Mouse (Mus musculus): ENCODE measurements around the gene Adtrp. TPM values are rescaled to one million over a fixed set of nuclear protein-coding genes. Genes with fewer than 3 reads are reported as not detected.

The Adtrp gene
- polyA plus RNA-seq, 1 experiment from 2014 or later = 0.72 TPM

- H3K27ac ChIP-seq (ENCODE audit: low read length) = no peak overlapping the region
- no peaks in the 10 kb centered on the region for H3K27me3 ChIP-seq (ENCODE audit: control insufficient read depth, insufficient read depth, low read length)
- ATAC-seq (ENCODE audit: insufficient number of reproducible peaks, insufficient read depth, low FRiP score, low read depth) = no peak
- no peak overlapping the region for H3K4me3 ChIP-seq (ENCODE audit: low read depth, low read length)
- no peaks in the 10 kb centered on the region for H3K4me1 ChIP-seq (ENCODE audit: control insufficient read depth, insufficient read depth, low read length)
- WGBS = 21% methylated on average over 5 of the region's 5 CpGs
- H3K36me3 ChIP-seq (ENCODE audit: control insufficient read depth, insufficient read depth, low read length) = no peaks in the 10 kb centered on the region
- H3K9me3 ChIP-seq (ENCODE audit: control insufficient read depth, low read depth, low read length) = no peaks in the 10 kb centered on the region
- H3K9ac ChIP-seq (replicated peaks; ENCODE audit: low read depth, low read length) = no peak overlapping the region
- no peak overlapping the region for H3K4me2 ChIP-seq (replicated peaks; ENCODE audit: low read depth, low read length)
These were observed 25.4 kb downstream of the Adtrp start for GRCm38 (mm10) chr13:41822091-41822490.

DNA sequence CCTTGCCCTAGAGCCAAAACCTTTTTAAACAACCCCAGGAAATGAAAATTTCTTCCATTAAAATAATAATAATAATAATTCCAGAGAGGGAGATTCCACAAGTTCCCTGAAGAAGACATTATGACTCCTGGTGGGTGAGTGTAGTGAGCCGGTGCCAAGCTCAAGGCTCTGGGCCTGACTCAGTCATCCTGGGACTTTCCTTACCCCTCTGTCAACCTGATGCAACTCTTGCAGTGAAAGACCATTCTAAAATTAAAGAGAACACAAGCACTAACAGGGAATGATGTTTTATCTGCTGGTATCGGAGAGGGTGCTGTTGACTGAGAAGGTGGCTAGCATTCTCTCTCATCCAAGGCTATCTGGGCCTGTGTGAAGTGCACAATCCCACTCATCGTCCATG is 26.5 kb downstream of the Adtrp start:
- no peak for ATAC-seq (ENCODE audit: insufficient number of reproducible peaks, insufficient read depth, low FRiP score, low read depth)
- Histone ChIP-seq H3K4me1 (ENCODE audit: control insufficient read depth, insufficient read depth, low read length) (no peaks in the 10 kb centered on the region), H3K27ac (ENCODE audit: low read length) (no peak overlapping the region), H3K4me2 (replicated peaks; ENCODE audit: low read depth, low read length) (no peak overlapping the region), H3K27me3 (ENCODE audit: control insufficient read depth, insufficient read depth, low read length) (no peaks in the 10 kb centered on the region), H3K9ac (replicated peaks; ENCODE audit: low read depth, low read length) (no peak overlapping the region), H3K36me3 (ENCODE audit: control insufficient read depth, insufficient read depth, low read length) (no peaks in the 10 kb centered on the region), H3K4me3 (ENCODE audit: low read depth, low read length) (no peak overlapping the region), H3K9me3 (ENCODE audit: control insufficient read depth, low read depth, low read length) (no peaks in the 10 kb centered on the region)
- 81% methylated on average over 3 of the region's 3 CpGs for WGBS

DNA sequence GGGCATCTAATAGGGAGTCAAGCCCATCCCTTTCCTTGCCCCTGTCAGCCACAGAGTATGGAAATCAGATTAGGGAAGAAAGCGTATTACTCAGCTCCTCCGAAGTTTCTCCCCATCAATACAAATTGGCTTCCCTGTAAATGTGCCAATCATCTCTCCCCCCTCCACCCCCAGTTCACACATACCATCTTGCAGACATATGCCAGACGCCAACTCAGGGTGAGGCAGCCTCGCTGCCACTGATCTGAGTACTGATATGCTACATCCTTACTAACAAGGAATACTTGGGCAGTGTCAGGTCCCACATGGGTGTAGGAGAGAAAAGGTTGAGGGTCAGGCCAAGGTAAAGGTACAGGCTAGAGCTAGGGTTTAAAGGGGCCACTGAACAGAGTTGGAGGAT is 27.6 kb downstream of the Adtrp start:
- H3K4me1 ChIP-seq (ENCODE audit: control insufficient read depth, insufficient read depth, low read length) = no peaks in the 10 kb centered on the region
- H3K27ac ChIP-seq (ENCODE audit: low read length) = no peak overlapping the region
- no peaks in the 10 kb centered on the region for H3K27me3 ChIP-seq (ENCODE audit: control insufficient read depth, insufficient read depth, low read length)
- ATAC-seq (ENCODE audit: insufficient number of reproducible peaks, insufficient read depth, low FRiP score, low read depth) = no peak
- H3K4me3 ChIP-seq (ENCODE audit: low read depth, low read length) = no peak overlapping the region
- no peak overlapping the region for H3K4me2 ChIP-seq (replicated peaks; ENCODE audit: low read depth, low read length)
- H3K9me3 ChIP-seq (ENCODE audit: control insufficient read depth, low read depth, low read length) = no peaks in the 10 kb centered on the region
- H3K36me3 ChIP-seq (ENCODE audit: control insufficient read depth, insufficient read depth, low read length) = no peaks in the 10 kb centered on the region
- 73% methylated on average over 4 of the region's 4 CpGs for WGBS
- no peak overlapping the region for H3K9ac ChIP-seq (replicated peaks; ENCODE audit: low read depth, low read length)

DNA sequence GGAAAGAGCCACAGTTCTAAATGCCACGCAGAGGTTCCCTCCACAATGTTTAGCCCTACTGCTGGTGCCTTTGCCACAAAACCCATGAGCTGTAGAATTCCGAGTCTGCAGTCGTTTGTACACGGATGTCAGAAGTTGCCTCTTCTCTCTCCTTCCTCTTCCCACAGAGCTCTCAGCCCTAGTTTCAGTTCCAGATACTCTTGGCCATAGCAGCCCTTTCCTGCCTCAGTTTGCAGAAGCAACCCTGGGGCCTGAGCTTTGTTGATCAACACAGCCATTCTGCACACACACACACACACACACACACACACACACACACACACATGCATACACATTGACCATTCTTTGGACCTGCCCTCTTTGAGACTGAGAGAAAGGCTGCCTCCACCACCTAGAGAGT is 28.0 kb downstream of the Adtrp start:
- no peak overlapping the region for H3K27ac ChIP-seq (ENCODE audit: low read length)
- no peaks in the 10 kb centered on the region for H3K36me3 ChIP-seq (ENCODE audit: control insufficient read depth, insufficient read depth, low read length)
- no peaks in the 10 kb centered on the region for H3K27me3 ChIP-seq (ENCODE audit: control insufficient read depth, insufficient read depth, low read length)
- 80% methylated on average over 4 of the region's 4 CpGs for WGBS
- H3K4me3 ChIP-seq (ENCODE audit: low read depth, low read length) = no peak overlapping the region
- H3K4me1 ChIP-seq (ENCODE audit: control insufficient read depth, insufficient read depth, low read length) = no peaks in the 10 kb centered on the region
- ATAC-seq (ENCODE audit: insufficient number of reproducible peaks, insufficient read depth, low FRiP score, low read depth) = no peak
- no peak overlapping the region for H3K4me2 ChIP-seq (replicated peaks; ENCODE audit: low read depth, low read length)
- no peaks in the 10 kb centered on the region for H3K9me3 ChIP-seq (ENCODE audit: control insufficient read depth, low read depth, low read length)
- no peak overlapping the region for H3K9ac ChIP-seq (replicated peaks; ENCODE audit: low read depth, low read length)

GRCm38 (mm10) chr13:41817583-41817982 is 29.9 kb downstream of the Adtrp start:
- Histone ChIP-seq H3K9me3 (ENCODE audit: control insufficient read depth, low read depth, low read length) (no peaks in the 10 kb centered on the region), H3K9ac (replicated peaks; ENCODE audit: low read depth, low read length) (no peak overlapping the region), H3K4me3 (ENCODE audit: low read depth, low read length) (no peak overlapping the region), H3K4me1 (ENCODE audit: control insufficient read depth, insufficient read depth, low read length) (no peaks in the 10 kb centered on the region), H3K27ac (ENCODE audit: low read length) (no peak overlapping the region), H3K4me2 (replicated peaks; ENCODE audit: low read depth, low read length) (no peak overlapping the region), H3K27me3 (ENCODE audit: control insufficient read depth, insufficient read depth, low read length) (no peaks in the 10 kb centered on the region), H3K36me3 (ENCODE audit: control insufficient read depth, insufficient read depth, low read length) (no peaks in the 10 kb centered on the region)
- 83% methylated on average over 4 of the region's 4 CpGs for WGBS
- ATAC-seq (ENCODE audit: insufficient number of reproducible peaks, insufficient read depth, low FRiP score, low read depth) = no peak

DNA sequence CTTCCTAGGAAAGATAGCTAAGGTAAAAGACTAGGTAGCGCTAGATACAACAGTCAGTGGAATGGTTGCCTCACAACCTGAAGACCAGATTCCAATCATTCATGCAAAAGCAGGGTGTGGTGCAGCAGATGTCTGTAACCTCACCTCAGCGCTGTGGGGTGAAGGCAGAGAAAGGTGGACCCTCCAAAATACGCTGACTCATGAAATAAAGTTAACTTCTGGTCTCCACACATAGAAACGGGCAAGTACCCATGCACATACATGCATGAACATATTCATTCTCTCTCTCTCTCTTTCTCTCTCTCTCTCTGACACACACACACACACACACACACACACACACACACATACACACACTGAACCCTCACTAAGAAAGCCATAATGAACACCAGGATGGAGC is 30.8 kb downstream of the Adtrp start:
- WGBS = 96% methylated on average over 4 of the region's 4 CpGs
- no peak overlapping the region for H3K9ac ChIP-seq (replicated peaks; ENCODE audit: low read depth, low read length)
- H3K27ac ChIP-seq (ENCODE audit: low read length) = no peak overlapping the region
- H3K4me2 ChIP-seq (replicated peaks; ENCODE audit: low read depth, low read length) = no peak overlapping the region
- H3K36me3 ChIP-seq (ENCODE audit: control insufficient read depth, insufficient read depth, low read length) = no peaks in the 10 kb centered on the region
- H3K9me3 ChIP-seq (ENCODE audit: control insufficient read depth, low read depth, low read length) = no peaks in the 10 kb centered on the region
- no peaks in the 10 kb centered on the region for H3K4me1 ChIP-seq (ENCODE audit: control insufficient read depth, insufficient read depth, low read length)
- ATAC-seq (ENCODE audit: insufficient number of reproducible peaks, insufficient read depth, low FRiP score, low read depth) = no peak
- H3K4me3 ChIP-seq (ENCODE audit: low read depth, low read length) = no peak overlapping the region
- H3K27me3 ChIP-seq (ENCODE audit: control insufficient read depth, insufficient read depth, low read length) = no peaks in the 10 kb centered on the region

DNA sequence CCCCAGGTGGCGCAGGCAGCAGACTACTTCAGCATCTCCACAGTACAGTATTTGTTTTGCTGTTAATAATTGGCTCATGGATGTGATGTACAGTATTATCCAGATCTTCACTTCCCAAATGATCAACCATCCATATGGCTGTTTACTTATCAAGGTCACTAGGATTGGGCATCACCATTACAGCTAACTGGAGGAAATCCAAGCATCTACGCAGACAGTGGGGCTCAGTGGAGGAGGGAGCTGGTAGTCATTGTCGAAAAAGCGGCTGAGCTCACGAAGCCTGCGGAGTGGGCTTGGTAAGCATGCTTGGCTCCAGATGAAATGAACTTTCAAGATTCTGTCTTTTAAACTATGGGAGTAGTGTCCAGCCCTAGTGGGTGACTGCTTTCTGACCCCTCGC is 36.7 kb downstream of the Adtrp start:
- Histone ChIP-seq H3K9ac (replicated peaks; ENCODE audit: low read depth, low read length) (no peak overlapping the region), H3K4me3 (ENCODE audit: low read depth, low read length) (no peak overlapping the region), H3K27ac (ENCODE audit: low read length) (no peak overlapping the region), H3K4me2 (replicated peaks; ENCODE audit: low read depth, low read length) (no peak overlapping the region), H3K4me1 (ENCODE audit: control insufficient read depth, insufficient read depth, low read length) (no peaks in the 10 kb centered on the region), H3K36me3 (ENCODE audit: control insufficient read depth, insufficient read depth, low read length) (no peaks in the 10 kb centered on the region), H3K27me3 (ENCODE audit: control insufficient read depth, insufficient read depth, low read length) (no peaks in the 10 kb centered on the region), H3K9me3 (ENCODE audit: control insufficient read depth, low read depth, low read length) (no peaks in the 10 kb centered on the region)
- ATAC-seq (ENCODE audit: insufficient number of reproducible peaks, insufficient read depth, low FRiP score, low read depth) = no peak
- 86% methylated on average over 7 of the region's 7 CpGs for WGBS

- Histone ChIP-seq H3K36me3 (ENCODE audit: control insufficient read depth, insufficient read depth, low read length) (no peaks in the 10 kb centered on the region), H3K9ac (replicated peaks; ENCODE audit: low read depth, low read length) (no peak overlapping the region), H3K9me3 (ENCODE audit: control insufficient read depth, low read depth, low read length) (no peaks in the 10 kb centered on the region), H3K27me3 (ENCODE audit: control insufficient read depth, insufficient read depth, low read length) (no peaks in the 10 kb centered on the region), H3K4me1 (ENCODE audit: control insufficient read depth, insufficient read depth, low read length) (no peaks in the 10 kb centered on the region), H3K4me3 (ENCODE audit: low read depth, low read length) (no peak overlapping the region), H3K4me2 (replicated peaks; ENCODE audit: low read depth, low read length) (no peak overlapping the region), H3K27ac (ENCODE audit: low read length) (no peak overlapping the region)
- 58% methylated on average over 4 of the region's 4 CpGs for WGBS
- ATAC-seq (ENCODE audit: insufficient number of reproducible peaks, insufficient read depth, low FRiP score, low read depth) = no peak
These were observed 39.7 kb downstream of the Adtrp start for GRCm38 (mm10) chr13:41807815-41808214.

- no peak overlapping the region for H3K9ac ChIP-seq (replicated peaks; ENCODE audit: low read depth, low read length)
- H3K4me3 ChIP-seq (ENCODE audit: low read depth, low read length) = no peak overlapping the region
- no peaks in the 10 kb centered on the region for H3K9me3 ChIP-seq (ENCODE audit: control insufficient read depth, low read depth, low read length)
- H3K27ac ChIP-seq (ENCODE audit: low read length) = no peak overlapping the region
- 80% methylated on average over 4 of the region's 4 CpGs for WGBS
- H3K4me1 ChIP-seq (ENCODE audit: control insufficient read depth, insufficient read depth, low read length) = no peaks in the 10 kb centered on the region
- no peaks in the 10 kb centered on the region for H3K36me3 ChIP-seq (ENCODE audit: control insufficient read depth, insufficient read depth, low read length)
- H3K27me3 ChIP-seq (ENCODE audit: control insufficient read depth, insufficient read depth, low read length) = no peaks in the 10 kb centered on the region
- H3K4me2 ChIP-seq (replicated peaks; ENCODE audit: low read depth, low read length) = no peak overlapping the region
- ATAC-seq (ENCODE audit: insufficient number of reproducible peaks, insufficient read depth, low FRiP score, low read depth) = no peak
These were observed 40.2 kb downstream of the Adtrp start for GRCm38 (mm10) chr13:41807300-41807699.

All from stomach, embryonic 14.5 days (tissue).